Mouse (Mus musculus) MEL (cell line): Measurements from ENCODE around the gene Arid1b. TPM values are rescaled to one million over a fixed set of nuclear protein-coding genes. Genes with fewer than 3 reads are reported as not detected.
A peak's percentile ranks its signal among the peaks of the same experiment; 100 is the strongest.

Source experiments
- DNase-seq: peaks from one replicate; pipeline ENCODE4 v3.0.0; 2011; ENCODE audit warnings: low read depth, low spot score
- H3K27ac ChIP-seq: 2 replicates; pipeline ENCODE4 v1.5.1; 2012; ENCODE audit warnings: low read depth, mild to moderate bottlenecking, control low read depth, low read length, moderate library complexity; ENCODE audit not compliant: control insufficient read depth
- H3K27me3 ChIP-seq, 2 experiments: fragments of 150-350 bp in 1 of 2; sonication (generic) in 1 of 2; 2 replicates each; pipeline ENCODE4 v1.6.1; 2012; ENCODE audit warnings: low read length in 2 of 2, mild to moderate bottlenecking in 2 of 2, improper control_type of control experiment in 1 of 2, moderate library complexity in 1 of 2; ENCODE audit not compliant: insufficient read depth in 2 of 2, control insufficient read depth in 1 of 2
- H3K36me3 ChIP-seq, 2 experiments: 2 replicates each; pipeline ENCODE4 v1.6.1; 2012 to 2014; ENCODE audit warnings: low read length in 2 of 2, improper control_type of control experiment in 1 of 2, inconsistent platforms in 1 of 2, mild to moderate bottlenecking in 1 of 2; ENCODE audit not compliant: insufficient read depth in 2 of 2, control insufficient read depth in 1 of 2
- H3K4me1 ChIP-seq, 2 experiments: fragments of 150-350 bp in 1 of 2; sonication (generic) in 1 of 2; 2 replicates each; pipeline ENCODE4 v1.6.1; 2012; ENCODE audit warnings: low read length in 2 of 2, improper control_type of control experiment in 1 of 2, mild to moderate bottlenecking in 1 of 2; ENCODE audit not compliant: insufficient read depth in 2 of 2, control insufficient read depth in 1 of 2
- H3K4me3 ChIP-seq, 2 experiments: fragments of 150-350 bp in 1 of 2; sonication (generic) in 1 of 2; 2 replicates each; pipeline ENCODE4 v1.5.1; 2012; ENCODE audit warnings: low read depth in 2 of 2, low read length in 2 of 2, mild to moderate bottlenecking in 2 of 2, moderate library complexity in 2 of 2, control low read depth in 1 of 2, improper control_type of control experiment in 1 of 2; ENCODE audit not compliant: control insufficient read depth in 1 of 2, insufficient read depth in 1 of 2
- H3K79me2 ChIP-seq: 2 replicates; pipeline ENCODE4 v1.6.1; 2012; ENCODE audit warnings: mild to moderate bottlenecking, low read length, moderate library complexity; ENCODE audit not compliant: control insufficient read depth, poor library complexity, insufficient read depth
- H3K9ac ChIP-seq: 2 replicates; pipeline ENCODE4 v1.6.1; 2012; ENCODE audit warnings: low read depth, mild to moderate bottlenecking, control low read depth, low read length, moderate library complexity; ENCODE audit not compliant: control insufficient read depth, poor library complexity, severe bottlenecking
- H3K9me3 ChIP-seq: fragments of 150-350 bp; sonication (generic); replicated peaks from 2 replicates; pipeline ENCODE4 v1.6.1; 2012; ENCODE audit warnings: mild to moderate bottlenecking, low read length, improper control_type of control experiment, moderate library complexity; ENCODE audit not compliant: insufficient read depth
- CHD2 ChIP-seq: IDR thresholded peaks from 2 replicates; pipeline ENCODE4 v1.6.1; 2011; ENCODE audit warnings: low read length, improper control_type of control experiment
- E2F4 ChIP-seq: IDR thresholded peaks from 2 replicates; pipeline ENCODE4 v1.6.1; 2011; ENCODE audit warnings: low read depth, low read length, improper control_type of control experiment, borderline replicate concordance
- ELF1 ChIP-seq: IDR thresholded peaks from 2 replicates; pipeline ENCODE4 v1.6.1; 2014; ENCODE audit warnings: low read depth, mild to moderate bottlenecking, inconsistent platforms, low read length, improper control_type of control experiment, moderate library complexity
- GABPA ChIP-seq: IDR thresholded peaks from 2 replicates; pipeline ENCODE4 v1.6.1; 2012; ENCODE audit warnings: low read depth, mild to moderate bottlenecking, inconsistent platforms, low read length, improper control_type of control experiment, moderate library complexity
- JUND ChIP-seq: IDR thresholded peaks from 2 replicates; pipeline ENCODE4 v1.6.1; 2011; ENCODE audit warnings: low read depth, mild to moderate bottlenecking, improper control_type of control experiment, low read length
- KAT2A ChIP-seq: conservative IDR thresholded peaks from 2 replicates; pipeline ENCODE4 v1.6.1; 2012; ENCODE audit warnings: low read depth, low read length, improper control_type of control experiment, inconsistent platforms
- MAFK ChIP-seq: IDR thresholded peaks from 2 replicates; pipeline ENCODE4 v1.6.1; 2011; ENCODE audit warnings: low read depth, mild to moderate bottlenecking, low read length, improper control_type of control experiment, borderline replicate concordance
- MAZ ChIP-seq: IDR thresholded peaks from 2 replicates; pipeline ENCODE4 v1.6.1; 2012; ENCODE audit warnings: low read depth, mild to moderate bottlenecking, inconsistent platforms, low read length, improper control_type of control experiment
- MEF2A ChIP-seq: IDR thresholded peaks from 2 replicates; pipeline ENCODE4 v1.6.1; 2014; ENCODE audit warnings: low read depth, mild to moderate bottlenecking, inconsistent platforms, low read length, improper control_type of control experiment; ENCODE audit not compliant: poor library complexity, insufficient replicate concordance, severe bottlenecking; ENCODE audit errors: extremely low read depth
- POLR2A ChIP-seq, 2 experiments: IDR thresholded peaks; 2 replicates each; pipeline ENCODE4 v1.6.1; 2011 to 2012; ENCODE audit warnings: low read length in 2 of 2, mild to moderate bottlenecking in 2 of 2, control low read depth in 1 of 2, improper control_type of control experiment in 1 of 2, low read depth in 1 of 2, moderate library complexity in 1 of 2; ENCODE audit not compliant: control insufficient read depth in 1 of 2, insufficient read depth in 1 of 2, poor library complexity in 1 of 2
- RAD21 ChIP-seq: IDR thresholded peaks from 2 replicates; pipeline ENCODE4 v1.6.1; 2011; ENCODE audit warnings: mild to moderate bottlenecking, low read depth, low read length, improper control_type of control experiment
- RCOR1 ChIP-seq: IDR thresholded peaks from 2 replicates; pipeline ENCODE4 v1.6.1; 2012; ENCODE audit warnings: low read depth, mild to moderate bottlenecking, inconsistent platforms, low read length, improper control_type of control experiment
- TBP ChIP-seq: IDR thresholded peaks from 2 replicates; pipeline ENCODE4 v1.8.0; 2011; ENCODE audit warnings: low read depth, low read length, improper control_type of control experiment
- TCF12 ChIP-seq: IDR thresholded peaks from 2 replicates; pipeline ENCODE4 v1.6.1; 2014; ENCODE audit warnings: low read depth, mild to moderate bottlenecking, inconsistent platforms, low read length, improper control_type of control experiment, moderate library complexity
- USF2 ChIP-seq, 2 experiments: IDR thresholded peaks; 2 replicates each; pipeline ENCODE4 v1.6.1; 2011 to 2012; ENCODE audit warnings: improper control_type of control experiment in 2 of 2, low read length in 2 of 2, borderline replicate concordance in 1 of 2, inconsistent platforms in 1 of 2, low read depth in 1 of 2, mild to moderate bottlenecking in 1 of 2; ENCODE audit not compliant: insufficient read depth in 1 of 2
- ZKSCAN1 ChIP-seq: IDR thresholded peaks from 2 replicates; pipeline ENCODE4 v1.6.1; 2012; ENCODE audit warnings: low read depth, mild to moderate bottlenecking, inconsistent platforms, low read length, improper control_type of control experiment, moderate library complexity
- ZMIZ1 ChIP-seq: IDR thresholded peaks from 2 replicates; pipeline ENCODE4 v1.6.1; 2012; ENCODE audit warnings: low read depth, mild to moderate bottlenecking, inconsistent platforms, low read length, improper control_type of control experiment, moderate library complexity
- ZNF384 ChIP-seq: IDR thresholded peaks from 2 replicates; pipeline ENCODE4 v1.6.1; 2012; ENCODE audit warnings: low read depth, mild to moderate bottlenecking, inconsistent platforms, low read length, improper control_type of control experiment
- polyA plus RNA-seq, 2 experiments: library from polyadenylated mRNA; stranded (reverse) in 1 of 2; unstranded in 1 of 2; fragments of >175 nt in 1 of 2; fragments of >200 nt in 1 of 2; gene quantifications; 2 replicates each; pipeline versions ENCODE4 v1.2.1 to v1.2.4; 2012; ENCODE audit warnings: low replicate concordance in 2 of 2, low read depth in 1 of 2; ENCODE audit not compliant: insufficient read length in 2 of 2, insufficient read depth in 1 of 2, missing spikeins in 1 of 2
- total RNA-seq: library from RNA; depleted of rRNA; stranded (reverse); fragments of 300-350 nt; gene quantifications from 2 replicates; pipeline ENCODE4 v1.2.3, GENCODE M21; 2012

Gene Arid1b
- total and polyA plus RNA-seq, 3 experiments = 13.4 to 17.4 TPM; not detected in 1

DNA sequence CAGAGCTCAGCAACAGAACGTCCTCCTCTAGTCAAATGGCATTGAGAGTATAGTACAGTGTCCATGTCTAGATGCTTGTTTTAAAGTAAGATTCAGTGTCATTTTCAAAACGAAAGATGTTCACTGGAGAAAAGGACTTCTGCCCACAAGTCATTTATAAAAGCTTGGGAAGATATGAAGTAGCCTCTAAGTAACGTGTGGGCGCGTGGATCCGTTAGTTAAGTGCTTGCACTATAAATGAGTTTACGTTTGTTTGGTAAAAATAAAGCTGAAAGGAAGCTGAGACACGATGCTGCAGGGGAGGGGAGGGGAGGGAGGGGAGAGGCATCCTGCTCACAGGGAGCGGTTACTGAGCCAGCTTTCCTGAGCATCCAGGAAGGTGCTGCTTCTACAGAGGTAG, 293.5 kb downstream of the Arid1b start:
- H3K27me3 ChIP-seq = no peaks in the 10 kb centered on the region
- TF ChIP-seq ZMIZ1 = no peak
- TF ChIP-seq ZKSCAN1 = no peak
- no peak for TF ChIP-seq TBP
- no peak for TF ChIP-seq E2F4
- TF ChIP-seq ZNF384 = no peak
- no peak for TF ChIP-seq MEF2A
- no peak for TF ChIP-seq ELF1
- no peak overlapping the region for H3K9ac ChIP-seq
- peaks cover 0 to under 1% of the 10 kb centered on the region in 2 experiments; a peak in 1 of 4 replicates for H3K36me3 ChIP-seq
- H3K4me1 ChIP-seq = no peaks in the 10 kb centered on the region
- no peak overlapping the region for H3K4me3 ChIP-seq
- no peak for DNase-seq
- no peaks in the 10 kb centered on the region for H3K9me3 ChIP-seq
- no peak overlapping the region for H3K27ac ChIP-seq
- no peaks in the 10 kb centered on the region for H3K79me2 ChIP-seq

DNA sequence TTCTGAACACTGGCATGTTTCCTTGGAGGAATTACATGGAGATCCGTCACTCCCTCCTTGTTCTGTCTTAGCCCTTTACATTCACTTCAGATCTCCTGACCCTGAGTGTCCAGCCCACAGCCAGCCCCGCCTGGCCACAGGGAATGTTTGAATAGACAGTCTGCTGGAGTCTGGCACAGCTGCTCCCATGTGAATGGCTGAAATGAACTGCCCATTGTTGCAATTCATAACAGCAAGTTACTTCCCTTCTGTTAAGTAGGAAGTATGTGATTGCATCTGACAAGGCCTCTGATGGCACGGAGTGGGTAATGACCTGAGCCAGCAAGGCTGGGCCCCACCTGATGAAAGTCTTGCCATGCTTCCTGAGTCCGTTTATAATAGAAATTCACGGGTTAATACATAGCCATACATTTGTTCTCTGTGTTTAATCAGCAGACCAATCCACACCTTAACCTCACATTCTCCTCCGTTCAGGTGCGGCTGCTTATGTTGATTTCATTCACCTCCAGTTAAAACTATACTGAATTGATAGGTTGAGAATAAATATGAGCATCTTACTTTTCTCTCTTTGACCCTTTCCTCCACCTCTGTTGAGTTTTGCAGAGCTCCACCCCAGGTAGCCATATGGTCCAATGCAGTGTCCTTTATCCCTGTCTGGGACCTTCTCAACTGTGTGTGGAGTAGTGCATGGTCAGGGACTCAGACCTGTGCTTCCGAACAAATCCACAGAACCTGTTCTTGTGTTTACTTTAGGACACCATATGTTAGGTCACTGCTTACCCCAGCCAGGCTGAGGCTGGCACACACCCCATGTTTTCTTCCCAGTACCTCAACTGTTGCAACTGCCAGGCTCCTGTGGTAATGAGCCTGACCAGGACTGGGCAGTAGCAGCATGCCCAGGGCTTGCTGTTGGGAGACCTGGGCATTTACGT, 299.8 kb downstream of the Arid1b start:
- TF ChIP-seq MAFK = no peak
- Histone ChIP-seq H3K27me3 (no peaks in the 10 kb centered on the region), H3K9ac (no peak overlapping the region), H3K79me2 (no peaks in the 10 kb centered on the region), H3K27ac (no peak overlapping the region), H3K4me1 (no peaks in the 10 kb centered on the region), H3K9me3 (no peaks in the 10 kb centered on the region), H3K36me3 (no peaks in the 10 kb centered on the region; a peak in 1 of 4 replicates), H3K4me3 (no peak overlapping the region)
- peak; percentile 8 for DNase-seq

DNA sequence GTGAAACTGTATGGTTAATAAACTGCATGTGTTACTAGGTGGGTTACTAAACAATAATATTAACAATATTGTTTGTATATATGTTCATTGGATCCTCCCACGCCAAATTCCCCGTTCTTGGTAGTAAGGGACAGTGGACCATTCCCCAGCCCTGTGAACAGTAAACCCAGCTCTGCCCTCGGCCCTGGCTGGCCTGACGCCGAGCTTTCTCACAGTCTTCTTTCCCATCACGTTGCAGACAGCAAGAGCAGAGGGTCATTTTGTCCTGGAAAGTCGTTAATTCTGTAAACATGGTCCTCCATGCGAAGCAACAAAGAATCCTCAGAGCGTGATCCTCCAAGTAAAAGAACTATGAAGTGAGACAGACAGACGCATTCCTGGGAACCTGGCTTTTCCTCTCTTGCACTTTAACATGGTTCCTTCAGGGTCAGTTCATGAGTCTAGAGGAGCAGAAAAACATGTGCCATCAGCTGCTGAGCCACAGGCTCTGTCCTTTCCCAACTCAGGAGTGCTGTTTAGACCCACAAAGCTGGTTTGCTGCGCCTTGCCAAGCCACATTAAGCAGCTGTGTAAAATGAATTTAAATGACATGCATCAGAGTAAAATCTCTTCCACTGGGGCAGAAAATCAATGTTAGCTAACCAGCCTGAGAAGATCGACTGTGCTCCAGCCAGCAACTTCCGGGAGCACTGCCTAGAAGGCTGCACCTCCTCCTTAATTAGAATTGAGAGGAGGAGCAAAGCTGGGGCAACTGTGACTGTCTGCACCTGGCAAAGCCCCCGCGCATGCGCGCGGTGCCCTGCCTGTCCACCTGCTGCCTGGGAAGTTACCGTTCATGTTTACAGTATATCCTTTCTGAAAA, 301.2 kb downstream of the Arid1b start:
- Histone ChIP-seq H3K79me2 (no peaks in the 10 kb centered on the region), H3K4me1 (no peaks in the 10 kb centered on the region), H3K9ac (no peak overlapping the region), H3K27ac (no peak overlapping the region), H3K36me3 (no peaks in the 10 kb centered on the region; a peak in 1 of 4 replicates), H3K27me3 (no peaks in the 10 kb centered on the region), H3K4me3 (no peak overlapping the region)
- DNase-seq = no peak
- TF ChIP-seq MAFK (no peak), MAZ (no peak), TCF12 (no peak), KAT2A (no peak), RAD21 (no peak), POLR2A (IDR thresholded peaks at IDR 0.05; ENCODE audit: control insufficient read depth in 1 of 2, insufficient read depth in 1 of 2, low read depth in 1 of 2, low read length in 2 of 2, poor library complexity in 1 of 2) (no peak), ZKSCAN1 (no peak), GABPA (no peak), RCOR1 (no peak), E2F4 (no peak), ZMIZ1 (no peak), CHD2 (no peak), JUND (no peak), USF2 (IDR thresholded peaks at IDR 0.05; ENCODE audit: borderline replicate concordance in 1 of 2, insufficient read depth in 1 of 2, low read depth in 1 of 2, low read length in 2 of 2) (no peak)
- TF ChIP-seq, all 39 proteins: peak for 0
- H3K9me3 ChIP-seq = no peaks in the 10 kb centered on the region
